Mouse (Mus musculus) cerebral cortex, adult 2 months (tissue): ENCODE measurements around the gene Cacna1d.

ENCODE experiments used
- whole genome bisulfite sequencing: fragments of 180-500 bp; shearing (Covaris S2); methylation state at CpG from one replicate; pipeline ENCODE4 v1.1.7; 2018; 5-methylcytosine and 5-hydroxymethylcytosine counted together

Cacna1d gene

GRCm38 (mm10) chr14:30329109-30329508 is 162.1 kb downstream of the Cacna1d start:
- 81% methylated on average over 11 of the region's 11 CpGs for WGBS

DNA sequence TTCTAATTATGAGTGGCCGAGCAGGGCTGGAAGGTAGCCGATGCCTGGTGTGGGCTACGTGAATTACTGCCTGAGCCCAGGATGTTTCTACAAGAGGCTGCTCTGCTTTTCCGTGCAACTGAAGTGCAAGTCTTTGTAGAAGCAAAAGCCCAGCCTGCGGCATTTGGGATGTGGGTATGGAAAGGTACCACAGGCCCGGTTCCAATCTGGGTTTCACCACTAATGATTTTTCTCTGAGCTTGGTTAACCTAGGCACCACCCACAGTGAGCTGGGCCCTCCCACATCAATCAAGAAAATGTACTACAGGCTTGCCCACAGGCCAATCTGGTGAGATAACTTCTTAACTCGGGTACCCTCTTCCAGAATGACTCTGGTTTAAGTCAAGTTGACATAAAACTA is 163.8 kb downstream of the Cacna1d start:
- 67% methylated on average over 7 of the region's 7 CpGs for WGBS

DNA sequence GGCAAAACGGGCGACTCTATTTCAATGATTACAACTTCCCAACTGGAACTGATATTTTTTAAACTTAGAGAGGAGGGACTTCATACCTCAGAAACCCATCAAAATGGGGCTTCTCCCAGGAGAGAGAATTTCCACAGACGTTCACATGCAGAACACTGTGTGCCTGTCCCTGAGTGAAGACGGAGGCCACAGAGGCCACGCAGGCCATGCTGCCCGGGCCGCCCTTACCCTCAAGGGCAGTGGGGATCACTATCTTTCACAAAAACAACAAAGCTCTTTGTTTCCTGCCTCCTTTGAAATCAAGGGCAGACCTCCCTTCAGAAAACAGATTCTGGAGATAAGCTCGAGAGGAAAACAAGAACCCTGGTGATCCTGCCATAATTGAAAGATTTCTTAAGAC is 164.2 kb downstream of the Cacna1d start:
- 67% methylated on average over 8 of the region's 8 CpGs for WGBS

DNA sequence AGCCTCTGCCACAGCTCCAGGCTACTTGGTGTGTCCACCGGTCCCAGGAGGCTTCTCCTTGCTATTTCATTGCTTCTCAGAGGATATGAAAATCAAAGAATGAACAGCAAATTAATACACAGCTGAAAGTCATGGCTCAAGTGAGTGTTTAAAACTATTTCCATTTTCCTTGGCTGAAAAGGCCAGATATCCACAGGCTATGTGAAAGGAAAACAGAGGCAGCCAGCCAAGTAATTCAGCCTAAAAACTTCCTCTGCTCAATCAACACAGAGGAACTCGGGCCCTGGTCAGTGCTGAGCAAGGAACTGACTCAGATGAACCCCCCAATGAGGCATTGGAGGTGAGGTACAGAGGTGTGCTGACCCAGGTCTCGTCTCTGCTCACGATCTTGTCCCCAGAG is 165.0 kb downstream of the Cacna1d start:
- 75% methylated on average over 4 of the region's 4 CpGs for WGBS

- WGBS, result 93% methylated on average over 5 of the region's 5 CpGs
These were observed 166.3 kb downstream of the Cacna1d start for GRCm38 (mm10) chr14:30324994-30325393.

- WGBS, result 56% methylated on average over 9 of the region's 9 CpGs
These were observed 172.4 kb downstream of the Cacna1d start for GRCm38 (mm10) chr14:30318715-30319437.

- 63% methylated on average over 12 of the region's 12 CpGs for WGBS
These were observed 173.0 kb downstream of the Cacna1d start for GRCm38 (mm10) chr14:30318293-30318692.

DNA sequence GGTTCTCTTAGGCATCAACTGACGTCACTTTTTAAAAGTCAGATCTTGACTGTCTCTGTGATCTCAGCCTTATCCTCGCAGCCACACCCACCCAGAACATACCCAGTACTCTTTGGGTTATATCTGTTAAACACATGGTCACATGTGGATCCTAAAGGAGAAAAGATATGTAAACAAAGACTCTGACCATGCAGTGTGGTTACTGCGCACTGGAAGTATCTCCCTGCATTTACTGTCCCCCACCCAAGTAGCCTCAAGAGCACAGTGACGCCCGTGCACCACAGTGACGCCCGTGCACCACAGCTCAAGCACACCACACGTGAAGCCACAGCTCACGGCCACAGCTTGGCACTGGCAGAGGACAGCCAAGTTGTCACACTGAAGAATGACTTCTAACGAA is 173.6 kb downstream of the Cacna1d start:
- 70% methylated on average over 10 of the region's 10 CpGs for WGBS

DNA sequence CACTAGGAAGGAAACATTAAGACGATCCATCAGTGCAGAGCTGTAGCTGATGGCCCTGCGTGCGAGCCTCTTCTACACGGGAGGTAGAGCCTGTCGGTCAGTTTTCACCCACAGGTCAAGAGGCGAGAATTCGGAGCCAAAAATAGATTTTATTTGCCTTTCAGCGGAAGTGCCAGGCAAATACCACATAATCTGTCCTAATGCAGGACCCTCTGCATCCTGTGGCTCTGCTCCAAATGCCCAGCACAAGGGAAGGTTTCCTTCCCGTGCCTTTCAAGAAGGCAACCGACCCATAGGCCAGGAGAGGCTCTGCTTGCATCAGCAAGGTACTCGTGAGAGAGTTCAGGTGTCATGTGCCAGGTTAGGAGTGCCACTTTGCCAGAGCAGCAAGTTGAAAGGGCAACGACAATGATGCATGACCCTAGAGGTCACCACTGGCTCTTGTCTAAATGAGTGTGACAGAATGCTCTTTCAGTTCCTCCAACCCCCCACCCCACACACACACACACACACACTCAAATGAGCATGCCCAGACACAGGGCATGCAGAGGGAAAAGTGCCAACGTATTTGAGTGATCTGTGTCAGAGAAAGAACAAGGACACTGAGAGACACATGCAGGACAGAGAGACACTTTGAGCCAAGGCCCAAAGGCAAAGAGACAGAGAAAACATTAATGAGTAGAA is 179.9 kb downstream of the Cacna1d start:
- 75% methylated on average over 13 of the region's 13 CpGs for WGBS

DNA sequence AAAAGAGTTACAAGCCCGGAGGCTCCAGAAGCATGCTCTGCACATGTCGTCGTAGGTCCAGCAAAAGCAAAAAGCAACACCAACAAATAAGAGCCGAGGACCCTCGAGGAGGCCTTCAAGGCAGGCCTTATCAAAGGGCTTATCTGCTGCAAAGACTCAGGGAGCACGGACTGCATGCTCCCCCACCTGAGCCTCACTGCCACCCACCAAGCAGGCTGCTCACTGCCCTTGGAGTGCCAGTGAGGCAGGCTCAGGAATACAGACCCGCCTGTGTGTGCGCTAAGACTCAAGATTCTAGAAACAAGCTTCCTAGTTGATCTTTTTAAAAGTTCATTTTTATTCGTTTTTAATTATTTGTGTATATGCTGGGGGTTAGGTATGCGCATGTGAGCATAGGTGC is 181.0 kb downstream of the Cacna1d start:
- WGBS, result 91% methylated on average over 10 of the region's 10 CpGs

GRCm38 (mm10) chr14:30306221-30306620 is 185.0 kb downstream of the Cacna1d start:
- 65% methylated on average over 6 of the region's 6 CpGs for WGBS

GRCm38 (mm10) chr14:30299946-30300345 is 191.3 kb downstream of the Cacna1d start:
- 45% methylated on average over 7 of the region's 7 CpGs for WGBS

DNA sequence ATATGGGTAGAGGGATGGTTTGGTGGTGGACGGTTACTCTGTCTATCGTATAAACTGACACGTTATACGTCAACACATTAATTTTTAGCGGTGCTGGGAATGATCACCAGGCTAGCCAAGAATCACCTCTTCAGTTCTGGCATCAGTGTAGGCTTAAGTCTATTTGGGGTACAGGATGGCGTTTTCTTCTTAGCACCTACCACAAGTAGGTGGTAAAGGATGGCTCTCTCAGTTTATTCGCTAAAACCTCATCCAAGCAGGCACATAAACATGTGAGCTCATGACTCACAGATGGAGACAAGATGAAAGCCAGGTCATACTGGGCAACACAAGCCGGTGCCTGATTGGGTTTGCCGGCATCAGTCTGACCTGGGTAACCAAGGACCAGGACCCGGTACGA is 193.8 kb downstream of the Cacna1d start:
- WGBS, result 63% methylated on average over 11 of the region's 11 CpGs

DNA sequence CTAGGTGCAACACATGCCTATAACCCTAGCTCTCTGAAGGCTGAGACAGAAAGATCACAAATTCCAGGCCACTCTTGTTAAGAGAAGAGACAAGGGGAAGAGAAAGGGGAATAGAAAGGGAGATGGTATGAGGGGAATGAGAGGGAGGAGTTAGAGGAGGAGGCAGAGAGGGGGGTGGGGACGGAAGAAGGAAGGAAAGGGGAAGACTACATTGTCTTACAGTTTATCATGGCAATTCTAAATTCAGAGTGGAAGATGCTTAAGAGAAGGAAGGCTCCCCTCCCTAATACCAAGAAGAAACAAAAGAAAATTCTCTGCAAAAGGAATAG is 199.2 kb downstream of the Cacna1d start:
- 50% methylated on average over 1 of the region's 1 CpGs for WGBS

DNA sequence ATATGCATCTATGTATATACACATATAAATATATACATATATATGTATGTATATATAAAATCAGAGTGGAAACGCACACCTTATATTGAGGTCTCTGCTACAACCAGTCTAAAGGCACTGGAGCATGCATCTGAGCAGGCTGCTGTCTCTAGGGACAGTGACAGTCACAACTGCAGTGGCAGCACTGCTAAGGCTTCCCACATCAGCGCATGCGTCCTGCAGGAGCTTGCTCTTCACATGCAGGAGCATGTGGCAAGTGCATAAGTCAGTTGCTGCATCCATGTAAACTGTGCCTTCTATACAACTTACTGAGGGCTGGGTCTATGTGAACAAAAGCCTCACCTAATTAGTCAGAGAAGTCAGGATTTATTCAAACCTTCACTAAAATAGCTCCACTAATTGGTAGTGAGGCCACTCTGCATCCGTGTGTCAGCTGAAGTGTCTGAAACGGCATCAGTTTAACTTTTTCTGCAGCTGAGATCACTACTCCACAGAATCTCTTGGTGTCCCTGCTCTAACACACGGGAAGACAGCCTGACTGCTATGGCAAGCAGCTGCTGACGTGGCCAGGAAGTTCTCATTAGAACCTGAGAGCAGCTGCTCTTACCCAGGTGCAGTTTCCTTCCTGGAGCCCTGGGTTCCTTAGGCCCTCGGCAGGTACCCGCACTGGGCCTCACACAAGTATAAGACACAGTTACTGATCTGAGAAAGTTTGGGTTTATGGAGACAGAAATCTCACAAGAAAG is 199.7 kb downstream of the Cacna1d start:
- 51% methylated on average over 9 of the region's 9 CpGs for WGBS

DNA sequence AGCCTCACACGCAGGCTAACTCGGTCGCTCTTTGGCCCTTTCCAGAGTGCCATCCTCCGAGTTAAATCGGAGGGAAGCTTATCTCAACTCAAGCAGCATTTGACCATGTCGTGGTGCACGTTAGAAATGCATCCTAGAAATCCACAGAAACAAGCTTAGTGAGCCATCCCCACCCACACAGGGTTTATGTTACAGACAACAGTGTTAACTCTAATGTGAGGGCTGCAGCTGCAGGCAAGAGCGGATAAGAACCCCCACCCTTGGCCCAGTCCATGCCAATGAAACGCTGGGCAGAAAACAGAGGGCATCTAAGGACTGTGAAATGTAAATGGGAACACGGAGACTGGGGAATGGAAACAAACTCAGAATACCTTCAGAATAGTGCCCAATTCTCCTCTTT is 206.8 kb downstream of the Cacna1d start:
- WGBS, result 30% methylated on average over 10 of the region's 10 CpGs

DNA sequence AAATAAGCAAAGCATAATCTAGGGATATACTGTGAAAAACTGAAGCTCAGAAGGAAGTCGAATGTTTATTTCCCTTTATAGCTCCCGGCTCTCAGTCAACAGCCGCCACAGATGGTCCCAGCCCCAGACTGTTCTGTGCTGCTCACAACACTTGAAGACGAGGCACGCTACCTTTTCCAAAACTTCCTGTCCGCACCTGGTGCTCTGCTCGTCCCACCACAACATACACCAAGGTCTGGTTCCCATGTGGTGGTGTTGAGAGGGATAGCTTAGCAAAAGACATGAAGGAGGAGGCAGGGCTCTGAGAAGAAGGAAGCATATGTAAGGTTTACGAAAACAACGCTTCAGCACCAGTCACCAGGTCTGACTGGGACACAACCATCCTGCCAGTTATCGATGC is 207.2 kb downstream of the Cacna1d start:
- WGBS, result 20% methylated on average over 10 of the region's 10 CpGs

DNA sequence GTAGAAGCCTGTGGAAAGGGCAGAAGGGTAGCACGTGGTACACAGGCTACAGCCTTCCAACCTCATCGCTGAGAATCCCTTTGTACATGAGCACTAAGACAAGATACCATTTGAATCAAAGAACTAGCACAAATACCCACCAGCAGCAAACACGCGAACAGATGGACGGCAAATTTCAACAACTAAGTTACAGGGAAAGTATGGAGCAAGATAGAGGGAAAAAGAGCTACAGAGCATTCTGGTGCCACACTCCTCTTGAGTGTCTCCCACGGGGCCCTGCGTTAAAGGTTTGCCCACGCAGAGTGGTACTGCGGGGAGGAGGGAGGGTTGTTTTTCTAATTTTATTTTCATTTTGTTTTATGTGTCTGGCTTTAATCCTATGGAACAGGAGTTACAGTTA is 215.7 kb downstream of the Cacna1d start:
- WGBS, result 54% methylated on average over 9 of the region's 9 CpGs

GRCm38 (mm10) chr14:30272976-30273375 is 218.3 kb downstream of the Cacna1d start:
- 48% methylated on average over 4 of the region's 4 CpGs for WGBS

DNA sequence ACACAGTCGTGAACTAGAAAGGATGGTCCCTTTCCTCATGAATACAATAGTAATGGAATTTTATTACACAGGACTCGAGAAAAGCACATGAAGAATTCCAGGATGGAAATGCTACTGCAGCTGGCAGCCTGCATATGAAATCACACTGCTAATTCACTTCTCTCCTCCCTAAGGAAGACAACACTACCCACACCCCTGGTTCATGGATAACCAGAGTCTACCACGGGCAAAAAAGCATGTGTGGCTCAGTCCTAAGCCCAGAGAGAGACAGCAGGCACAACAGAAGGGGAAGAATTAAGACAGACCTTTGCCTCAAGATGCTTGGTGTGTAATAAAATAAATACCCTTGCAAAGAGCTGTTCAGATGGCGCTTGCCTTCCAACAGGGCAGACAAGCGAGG is 218.7 kb downstream of the Cacna1d start:
- WGBS, result 56% methylated on average over 5 of the region's 5 CpGs

GRCm38 (mm10) chr14:30271856-30272255 is 219.4 kb downstream of the Cacna1d start:
- 49% methylated on average over 8 of the region's 8 CpGs for WGBS

DNA sequence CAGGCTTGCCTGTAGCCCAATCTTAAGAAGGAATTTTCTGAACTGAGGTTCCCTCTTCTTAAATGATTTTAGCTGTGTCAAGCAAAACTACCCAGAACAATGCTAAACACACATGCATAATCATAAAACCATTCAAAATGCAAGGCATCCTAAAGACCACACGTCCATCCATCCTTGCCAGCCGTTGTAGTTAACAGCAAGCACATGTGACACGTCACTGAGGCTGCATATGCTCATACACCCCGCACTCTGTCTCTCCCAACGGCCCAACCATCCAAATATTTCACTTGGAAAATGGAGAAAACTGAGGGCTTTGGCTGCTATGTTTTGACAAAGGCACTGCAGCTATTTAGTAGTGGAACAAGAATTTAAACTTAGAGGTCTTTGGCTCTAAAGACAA is 220.9 kb downstream of the Cacna1d start:
- WGBS, result 70% methylated on average over 5 of the region's 5 CpGs

DNA sequence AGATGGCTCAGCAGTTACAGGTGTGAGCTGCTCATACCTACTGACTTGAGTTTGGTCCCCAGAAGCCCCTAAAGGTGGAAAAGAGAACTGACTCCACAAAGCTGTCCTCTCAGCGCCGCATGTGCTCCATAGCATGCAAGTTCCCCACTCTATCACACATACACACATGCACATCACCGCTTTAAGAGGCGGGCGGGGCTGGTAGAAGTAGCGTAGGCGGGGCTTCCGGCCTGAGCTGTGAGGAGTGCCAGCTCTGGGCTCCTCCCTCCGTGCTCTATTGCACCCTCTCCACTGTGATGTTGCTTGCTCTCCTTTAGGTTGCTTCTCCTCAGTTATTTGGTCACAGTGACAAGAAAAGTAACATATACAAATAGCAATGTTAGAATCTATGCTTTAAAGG is 225.5 kb downstream of the Cacna1d start:
- 84% methylated on average over 9 of the region's 9 CpGs for WGBS
